Mouse (Mus musculus): Measurements from ENCODE around the gene Sema4a. TPM values are rescaled to one million over a fixed set of nuclear protein-coding genes. Genes with fewer than 3 reads are reported as not detected.
A peak's percentile ranks its signal among the peaks of the same experiment; 100 is the strongest.
"Not testable (repeated sequence)": the region's sequence is repeated elsewhere in the genome, so short reads cannot be mapped to it uniquely, and the experiment has no call there.

The Sema4a gene
- polyA plus RNA-seq, 1 experiment = 68.9 TPM

GRCm38 (mm10) chr3:88439582-88439981 lies 21.4 kb downstream of the Sema4a start:
- Histone ChIP-seq H3K4me1 (ENCODE audit: control insufficient read depth, insufficient read depth, low read length) (peaks cover 11% of the 10 kb centered on the region), H3K4me3 (ENCODE audit: insufficient read depth, low read length) (no peak overlapping the region)
- TF ChIP-seq POLR2A (IDR thresholded peaks at IDR 0.05; ENCODE audit: extremely low read depth, insufficient read depth, low read length) (no peak), CTCF (IDR thresholded peaks at IDR 0.05; ENCODE audit: extremely low read depth, insufficient read depth, low read length) (no peak)

GRCm38 (mm10) chr3:88437454-88437853 lies 23.5 kb downstream of the Sema4a start:
- no peak overlapping the region for H3K4me3 ChIP-seq (ENCODE audit: insufficient read depth, low read length)
- H3K4me1 ChIP-seq (ENCODE audit: control insufficient read depth, insufficient read depth, low read length) = peaks cover 10% of the 10 kb centered on the region
- TF ChIP-seq POLR2A (IDR thresholded peaks at IDR 0.05; ENCODE audit: extremely low read depth, insufficient read depth, low read length) (no peak), CTCF (IDR thresholded peaks at IDR 0.05; ENCODE audit: extremely low read depth, insufficient read depth, low read length) (no peak)
- no peak overlapping the region for H3K27ac ChIP-seq (ENCODE audit: insufficient read depth, low read length)

More at GRCm38 (mm10) chr3:88439582-88439981, 21.4 kb downstream of the Sema4a start:
- no peak overlapping the region for H3K27ac ChIP-seq (ENCODE audit: insufficient read depth, low read length)

- no peak overlapping the region for H3K4me3 ChIP-seq (ENCODE audit: insufficient read depth, low read length)
These were observed 24.4 kb downstream of the Sema4a start for GRCm38 (mm10) chr3:88436395-88437201.

GRCm38 (mm10) chr3:88435515-88435914 lies 25.5 kb downstream of the Sema4a start:
- Histone ChIP-seq H3K4me3 (ENCODE audit: insufficient read depth, low read length) (no peak overlapping the region), H3K4me1 (ENCODE audit: control insufficient read depth, insufficient read depth, low read length) (peaks cover 8% of the 10 kb centered on the region; the same call in 1 of the 2 replicates), H3K27ac (ENCODE audit: insufficient read depth, low read length) (no peak overlapping the region)
- TF ChIP-seq CTCF (IDR thresholded peaks at IDR 0.05; ENCODE audit: extremely low read depth, insufficient read depth, low read length) = no peak
- TF ChIP-seq POLR2A (IDR thresholded peaks at IDR 0.05; ENCODE audit: extremely low read depth, insufficient read depth, low read length) = no peak

More at GRCm38 (mm10) chr3:88436395-88437201, 24.4 kb downstream of the Sema4a start:
- H3K27ac ChIP-seq (ENCODE audit: insufficient read depth, low read length) = peak overlapping the region; percentile 14
- peaks cover 10% of the 10 kb centered on the region for H3K4me1 ChIP-seq (ENCODE audit: control insufficient read depth, insufficient read depth, low read length)
- TF ChIP-seq POLR2A (IDR thresholded peaks at IDR 0.05; ENCODE audit: extremely low read depth, insufficient read depth, low read length) (no peak), CTCF (IDR thresholded peaks at IDR 0.05; ENCODE audit: extremely low read depth, insufficient read depth, low read length) (0 out of 2 replicates have a peak, but pooled peaks have one; percentile 28)

- H3K4me3 ChIP-seq (ENCODE audit: insufficient read depth, low read length); H3K4me1 ChIP-seq (ENCODE audit: control insufficient read depth, insufficient read depth, low read length); H3K27ac ChIP-seq (ENCODE audit: insufficient read depth, low read length): not testable (repeated sequence)
- 0 out of 2 replicates have a peak, but pooled peaks have one; percentile 13 for TF ChIP-seq CTCF (IDR thresholded peaks at IDR 0.05; ENCODE audit: extremely low read depth, insufficient read depth, low read length)
These were observed 32.3 kb downstream of the Sema4a start for GRCm38 (mm10) chr3:88428639-88429038.

- H3K27ac ChIP-seq (ENCODE audit: insufficient read depth, low read length) = no peak overlapping the region
- TF ChIP-seq POLR2A (IDR thresholded peaks at IDR 0.05; ENCODE audit: extremely low read depth, insufficient read depth, low read length) (no peak), CTCF (IDR thresholded peaks at IDR 0.05; ENCODE audit: extremely low read depth, insufficient read depth, low read length) (no peak)
- H3K4me1 ChIP-seq (ENCODE audit: control insufficient read depth, insufficient read depth, low read length) = peaks cover 5% of the 10 kb centered on the region; the same call in 1 of the 2 replicates
- H3K4me3 ChIP-seq (ENCODE audit: insufficient read depth, low read length) = no peak overlapping the region
These were observed 33.6 kb downstream of the Sema4a start for GRCm38 (mm10) chr3:88427342-88427905.

GRCm38 (mm10) chr3:88425708-88426420 lies 35.1 kb downstream of the Sema4a start:
- Histone ChIP-seq H3K4me1 (ENCODE audit: control insufficient read depth, insufficient read depth, low read length) (peaks cover 8% of the 10 kb centered on the region), H3K4me3 (ENCODE audit: insufficient read depth, low read length) (no peak overlapping the region), H3K27ac (ENCODE audit: insufficient read depth, low read length) (no peak overlapping the region)
- TF ChIP-seq POLR2A (IDR thresholded peaks at IDR 0.05; ENCODE audit: extremely low read depth, insufficient read depth, low read length) (no peak), CTCF (IDR thresholded peaks at IDR 0.05; ENCODE audit: extremely low read depth, insufficient read depth, low read length) (no peak)

GRCm38 (mm10) chr3:88425330-88425689 lies 35.7 kb downstream of the Sema4a start:
- TF ChIP-seq POLR2A (IDR thresholded peaks at IDR 0.05; ENCODE audit: extremely low read depth, insufficient read depth, low read length) = no peak
- TF ChIP-seq CTCF (IDR thresholded peaks at IDR 0.05; ENCODE audit: extremely low read depth, insufficient read depth, low read length) = no peak
- Histone ChIP-seq H3K27ac (ENCODE audit: insufficient read depth, low read length) (no peak overlapping the region), H3K4me3 (ENCODE audit: insufficient read depth, low read length) (peak overlapping the region; percentile 70; the same call in 1 of the 2 replicates), H3K4me1 (ENCODE audit: control insufficient read depth, insufficient read depth, low read length) (peaks cover 8% of the 10 kb centered on the region)

- peaks cover 8% of the 10 kb centered on the region for H3K4me1 ChIP-seq (ENCODE audit: control insufficient read depth, insufficient read depth, low read length)
- TF ChIP-seq POLR2A (IDR thresholded peaks at IDR 0.05; ENCODE audit: extremely low read depth, insufficient read depth, low read length) (peak; percentile 99), CTCF (IDR thresholded peaks at IDR 0.05; ENCODE audit: extremely low read depth, insufficient read depth, low read length) (no peak)
- peak within 1 kb of the TSS; percentile 70 for H3K4me3 ChIP-seq (ENCODE audit: insufficient read depth, low read length)
- no peak within 1 kb of the TSS for H3K27ac ChIP-seq (ENCODE audit: insufficient read depth, low read length)
These were observed 36.2 kb downstream of the Sema4a start, which contains the start of gene Slc25a44 for GRCm38 (mm10) chr3:88424605-88425329. Gene Slc25a44, minus strand, starts transcription at chr3:88425139.
